Mouse (Mus musculus) intestine, embryonic 15.5 days (tissue): ENCODE data around the gene Cflar. TPM values are rescaled to one million over a fixed set of nuclear protein-coding genes. Genes with fewer than 3 reads are reported as not detected.
"Not testable (repeated sequence)": the region's sequence is repeated elsewhere in the genome, so short reads cannot be mapped to it uniquely, and the experiment has no call there.

Experiments used
- ATAC-seq: fragments of 200-750 bp; cut with Nextera tagmentation; 2 replicates; pipeline ENCODE4 v1.8.0; 2017; ENCODE audit warnings: moderate TSS enrichment, moderate library complexity
- H3K27ac ChIP-seq: fragments of 300-500 bp; sonication (generic); 2 replicates; pipeline ENCODE4 v1.5.1; 2015; ENCODE audit warnings: mild to moderate bottlenecking, inconsistent platforms
- H3K27me3 ChIP-seq: fragments of 300-500 bp; sonication (generic); replicated peaks from 2 replicates; pipeline ENCODE4 v1.6.1; 2015; ENCODE audit warnings: inconsistent platforms
- H3K36me3 ChIP-seq: fragments of 300-500 bp; sonication (generic); 2 replicates; pipeline ENCODE4 v1.6.1; 2015; ENCODE audit warnings: inconsistent platforms
- H3K4me1 ChIP-seq: fragments of 300-500 bp; sonication (generic); replicated peaks from 2 replicates; pipeline ENCODE4 v1.6.1; 2015; ENCODE audit warnings: inconsistent platforms
- H3K4me2 ChIP-seq: fragments of 300-500 bp; sonication (generic); replicated peaks from 2 replicates; pipeline ENCODE4 v1.6.1; 2015; ENCODE audit warnings: mild to moderate bottlenecking, inconsistent platforms
- H3K4me3 ChIP-seq: fragments of 300-500 bp; sonication (generic); replicated peaks from 2 replicates; pipeline ENCODE4 v1.5.1; 2015; ENCODE audit warnings: inconsistent platforms
- H3K9ac ChIP-seq: fragments of 300-500 bp; sonication (generic); 2 replicates; pipeline ENCODE4 v1.6.1; 2015; ENCODE audit warnings: inconsistent platforms
- H3K9me3 ChIP-seq: fragments of 300-500 bp; sonication (generic); 2 replicates; pipeline ENCODE4 v1.6.1; 2016; ENCODE audit warnings: inconsistent platforms
- WGBS: fragments of 180-500 bp; shearing (Covaris S2); methylation state at CpG from one replicate; pipeline ENCODE4 v1.1.7; 2015; 5-methylcytosine and 5-hydroxymethylcytosine counted together
- polyA plus RNA-seq: library from polyadenylated mRNA; unstranded; fragments of >200 nt; fragmentation: Nextera tagmentation; extraction: Ambion mirVana; gene quantifications from 2 replicates; pipeline ENCODE4 v1.2.1, GENCODE M21; 2015

Cflar gene
- polyA plus RNA-seq, 1 experiment from 2014 or later = 29.2 TPM

DNA sequence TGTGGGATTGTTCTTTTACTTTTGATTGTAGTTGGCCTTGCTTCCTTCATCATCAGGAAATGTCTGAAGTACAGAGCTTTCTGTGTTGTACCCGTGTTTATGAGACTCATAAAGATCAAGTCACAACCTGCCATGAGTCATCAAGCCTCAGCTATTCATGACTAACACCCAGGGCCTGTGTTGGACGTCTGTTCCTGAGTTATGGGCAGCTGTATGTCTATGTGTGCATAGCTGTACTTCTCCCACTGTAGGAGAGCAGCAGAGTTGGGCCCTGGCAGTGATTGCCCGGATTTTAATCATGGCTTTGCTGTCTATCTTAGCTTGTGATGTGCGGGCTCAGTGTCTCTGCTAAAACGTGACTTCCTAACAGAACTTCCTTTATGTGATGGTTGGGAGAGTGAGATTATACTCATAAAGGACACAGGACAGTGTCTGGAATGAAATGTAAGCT, 31.3 kb downstream of the Cflar start:
- peak; percentile 87 for ATAC-seq
- Histone ChIP-seq H3K36me3 (peaks cover 48% of the 10 kb centered on the region), H3K9ac (no peak overlapping the region), H3K27me3 (no peaks in the 10 kb centered on the region), H3K9me3 (no peaks in the 10 kb centered on the region), H3K4me3 (no peak overlapping the region), H3K27ac (peak overlapping the region; percentile 51; the same call in 1 of the 2 replicates), H3K4me1 (no peaks in the 10 kb centered on the region), H3K4me2 (no peak overlapping the region)
- WGBS = 63% methylated on average over 5 of the region's 5 CpGs

DNA sequence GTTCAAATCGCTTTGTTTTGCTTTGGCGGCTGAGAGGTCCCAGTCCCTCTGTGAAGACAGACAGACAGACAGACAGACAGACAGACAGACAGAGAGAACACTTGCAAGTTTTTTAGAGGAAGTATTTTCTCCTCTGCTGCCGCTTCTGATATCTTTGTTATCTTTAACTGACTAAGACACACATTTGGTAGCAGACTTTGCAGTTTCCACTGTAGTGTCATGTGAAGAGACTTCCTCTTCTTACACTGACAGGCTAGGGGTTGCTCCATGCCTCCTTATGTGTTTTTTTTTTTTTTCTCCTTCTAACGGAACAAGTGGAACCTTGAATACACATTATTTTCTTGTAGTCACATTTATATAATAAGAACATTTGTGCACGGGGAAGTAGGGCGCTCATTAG, 31.9 kb downstream of the Cflar start:
- Histone ChIP-seq H3K36me3 (peaks cover 49% of the 10 kb centered on the region), H3K9ac (no peak overlapping the region), H3K4me1 (no peaks in the 10 kb centered on the region), H3K9me3 (no peaks in the 10 kb centered on the region), H3K27ac (no peak overlapping the region), H3K4me3 (no peak overlapping the region), H3K27me3 (no peaks in the 10 kb centered on the region), H3K4me2 (no peak overlapping the region)
- WGBS = 77% methylated on average over 6 of the region's 6 CpGs
- ATAC-seq = no peak

DNA sequence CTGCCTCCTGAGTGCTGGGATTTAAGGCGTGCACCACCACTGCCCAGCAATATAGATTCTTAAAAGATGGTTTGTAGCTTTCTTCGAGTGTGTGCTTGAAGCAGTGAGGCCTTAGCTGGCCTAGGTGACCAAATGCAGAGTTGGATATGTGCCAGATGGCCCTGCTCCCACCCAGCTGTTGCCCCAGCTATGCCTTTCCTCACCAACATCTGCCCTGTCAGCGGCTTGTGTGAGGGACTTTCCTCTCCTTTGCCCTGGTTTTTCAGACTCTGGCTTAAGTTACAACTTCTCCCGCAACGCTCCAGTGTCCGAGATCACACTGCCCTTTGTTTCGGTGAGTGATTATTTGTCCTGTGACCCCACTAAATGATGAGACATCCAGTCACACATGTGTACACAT, 33.3 kb downstream of the Cflar start:
- H3K4me2 ChIP-seq = no peak overlapping the region
- H3K27ac ChIP-seq = no peak overlapping the region
- H3K36me3 ChIP-seq = peaks cover 50% of the 10 kb centered on the region
- H3K4me1 ChIP-seq = no peaks in the 10 kb centered on the region
- ATAC-seq = no peak
- H3K9ac ChIP-seq = no peak overlapping the region
- WGBS = 84% methylated on average over 7 of the region's 7 CpGs
- H3K4me3 ChIP-seq = no peak overlapping the region
- H3K9me3 ChIP-seq = no peaks in the 10 kb centered on the region
- H3K27me3 ChIP-seq = no peaks in the 10 kb centered on the region

DNA sequence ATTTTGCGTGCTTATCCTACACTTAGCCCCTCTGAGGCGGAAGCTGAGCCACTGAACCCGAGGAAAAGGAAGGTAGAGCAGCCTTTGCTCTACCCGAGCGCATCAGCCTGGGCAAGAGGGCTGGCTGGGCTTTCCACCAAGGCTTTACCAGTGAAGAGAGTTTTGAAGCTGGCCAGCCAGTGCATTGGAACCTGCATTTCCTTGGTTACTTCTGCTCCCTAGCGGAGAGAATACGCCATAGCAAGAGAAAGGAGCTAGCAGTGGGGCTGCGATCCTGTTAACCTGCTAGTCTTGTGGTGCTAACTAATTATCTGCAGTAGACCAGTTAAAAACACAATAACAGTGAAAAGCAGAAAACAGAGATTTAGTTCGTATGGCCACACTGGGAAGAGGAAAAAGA, 35.6 kb downstream of the Cflar start:
- Histone ChIP-seq H3K27me3 (no peaks in the 10 kb centered on the region), H3K27ac (no peak overlapping the region), H3K4me1 (no peaks in the 10 kb centered on the region), H3K4me2 (no peak overlapping the region), H3K9me3 (no peaks in the 10 kb centered on the region), H3K36me3 (peaks cover 37% of the 10 kb centered on the region), H3K4me3 (no peak overlapping the region), H3K9ac (no peak overlapping the region)
- ATAC-seq = no peak
- 80% methylated on average over 9 of the region's 9 CpGs for WGBS

DNA sequence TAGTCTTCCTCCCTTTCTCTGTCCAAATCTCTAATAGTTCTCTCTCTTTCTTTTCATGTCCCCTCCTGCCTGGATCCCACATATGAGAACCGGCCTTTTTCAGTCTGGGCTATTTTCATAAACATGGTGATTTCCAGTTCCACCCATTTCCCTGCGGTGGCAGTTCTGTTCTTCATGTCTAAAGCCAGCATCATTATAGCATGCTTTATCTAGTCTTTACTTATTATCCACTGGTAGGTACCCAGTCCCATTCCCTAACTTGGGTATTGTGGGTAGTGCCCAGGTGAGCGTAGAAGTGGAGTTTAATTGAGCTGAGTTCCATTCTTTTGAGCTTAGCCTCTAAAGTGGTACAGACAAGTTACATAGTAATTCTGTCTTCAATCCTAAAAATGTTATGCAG, 48.1 kb downstream of the Cflar start:
- H3K4me1 ChIP-seq = no peaks in the 10 kb centered on the region
- no peak for ATAC-seq
- no peaks in the 10 kb centered on the region for H3K27me3 ChIP-seq
- H3K27ac ChIP-seq = no peak overlapping the region
- H3K36me3 ChIP-seq = peaks cover 9% of the 10 kb centered on the region; the same call in 1 of the 2 replicates
- 93% methylated on average over 3 of the region's 3 CpGs for WGBS
- no peak overlapping the region for H3K4me2 ChIP-seq
- H3K9ac ChIP-seq = no peak overlapping the region
- no peak overlapping the region for H3K4me3 ChIP-seq
- H3K9me3 ChIP-seq = no peaks in the 10 kb centered on the region

DNA sequence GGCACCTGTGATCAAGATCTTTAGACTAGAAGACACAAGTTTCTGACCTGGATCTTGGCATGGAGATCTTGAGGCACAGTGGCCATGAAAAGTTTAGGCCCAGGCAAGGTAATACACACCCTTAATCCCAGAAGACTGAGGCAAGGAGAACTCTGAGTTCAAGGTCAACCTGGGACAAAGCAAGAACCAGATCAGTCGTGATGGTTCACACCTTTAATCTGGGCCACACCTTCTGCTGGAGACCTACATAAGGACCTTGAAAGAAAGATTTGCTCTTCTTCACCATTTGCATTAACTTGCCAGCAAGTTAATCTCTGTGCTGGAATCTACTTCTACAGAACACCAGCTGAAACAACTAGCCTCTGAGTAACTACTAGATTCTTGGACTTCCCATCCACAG, 49.3 kb downstream of the Cflar start:
- Histone ChIP-seq H3K4me3 (no peak overlapping the region), H3K27ac (no peak overlapping the region), H3K9ac (no peak overlapping the region), H3K27me3 (no peaks in the 10 kb centered on the region), H3K9me3 (no peaks in the 10 kb centered on the region), H3K4me1 (no peaks in the 10 kb centered on the region), H3K36me3 (0 out of 2 replicates have a peak, but pooled peaks cover 2% of the 10 kb centered on the region), H3K4me2 (no peak overlapping the region)
- ATAC-seq = no peak
- 70% methylated on average over 1 of the region's 1 CpGs for WGBS

DNA sequence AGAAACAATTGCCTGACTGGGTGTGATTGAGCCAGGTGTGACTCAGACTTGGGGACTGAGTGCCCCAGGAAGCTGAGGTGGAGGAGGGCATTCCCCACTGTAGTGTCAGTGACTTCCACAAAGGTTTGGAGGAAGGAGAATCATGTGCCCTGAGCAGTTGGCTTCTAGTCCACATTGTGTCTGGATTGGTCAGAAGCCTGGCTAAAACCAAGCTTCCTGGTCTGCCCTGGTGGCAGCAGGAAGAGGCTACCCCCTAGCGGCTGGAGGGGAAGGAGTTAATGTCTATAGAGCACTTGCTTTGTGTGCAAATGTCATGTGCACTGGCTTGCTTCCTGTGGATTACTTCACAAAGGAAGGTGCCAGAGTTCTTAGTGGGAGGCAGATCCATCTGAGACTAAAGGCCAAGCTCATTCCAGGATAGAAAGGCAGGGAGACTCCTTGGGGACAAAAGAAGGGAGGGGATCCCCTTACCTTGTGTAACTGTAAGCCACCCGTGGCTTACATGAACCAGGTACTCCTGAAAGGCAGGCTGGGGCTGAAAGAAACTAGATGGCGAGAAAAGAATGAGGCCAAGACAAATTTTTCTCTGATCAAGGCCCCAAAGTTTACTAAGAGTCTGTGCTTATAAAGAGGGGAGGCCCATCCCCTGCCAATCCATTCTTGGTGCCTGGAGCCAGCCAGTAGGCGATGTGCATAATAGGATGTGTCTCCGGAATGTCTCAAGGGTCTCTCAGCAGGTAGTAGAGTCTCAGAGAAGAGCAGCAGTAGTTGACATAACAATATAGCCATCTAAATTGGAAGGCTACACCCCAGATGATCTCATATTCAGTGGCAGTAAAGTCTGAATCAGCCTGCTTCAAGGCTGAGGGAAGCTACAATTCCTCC, 50.3 kb downstream of the Cflar start:
- 82% methylated on average over 5 of the region's 5 CpGs for WGBS
- ATAC-seq = 0 out of 2 replicates have a peak, but pooled peaks have one; percentile 47

DNA sequence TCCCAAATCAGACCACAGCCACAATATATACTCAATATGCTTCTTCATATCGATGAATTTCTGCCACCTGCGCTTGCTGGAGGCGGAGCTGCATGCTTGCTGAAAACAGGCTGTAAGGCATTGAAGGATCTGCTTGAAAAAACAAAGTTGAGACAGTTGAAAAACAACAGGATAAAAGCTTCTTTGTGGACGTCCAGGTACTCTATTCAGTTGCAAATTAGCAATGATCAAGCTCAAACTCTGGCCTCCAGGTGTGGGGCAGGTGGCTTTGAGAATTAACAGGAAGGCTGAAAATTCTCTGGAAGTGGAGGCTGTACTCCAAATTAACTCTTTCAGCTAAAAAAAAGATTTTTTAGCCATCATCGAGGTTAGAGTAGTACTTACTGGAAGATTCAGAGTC, 51.3 kb downstream of the Cflar start:
- no peak overlapping the region for H3K4me2 ChIP-seq
- WGBS = 83% methylated on average over 5 of the region's 5 CpGs
- no peaks in the 10 kb centered on the region for H3K9me3 ChIP-seq
- no peak overlapping the region for H3K9ac ChIP-seq
- no peak for ATAC-seq
- no peak overlapping the region for H3K4me3 ChIP-seq
- no peaks in the 10 kb centered on the region for H3K4me1 ChIP-seq
- H3K36me3 ChIP-seq = no peaks in the 10 kb centered on the region
- no peak overlapping the region for H3K27ac ChIP-seq
- no peaks in the 10 kb centered on the region for H3K27me3 ChIP-seq

More for the DNA sequence above, 50.3 kb downstream of the Cflar start:
- H3K9me3 ChIP-seq, H3K27me3 ChIP-seq, H3K27ac ChIP-seq, H3K4me3 ChIP-seq, H3K4me1 ChIP-seq, H3K36me3 ChIP-seq, H3K4me2 ChIP-seq, H3K9ac ChIP-seq: not testable (repeated sequence)

DNA sequence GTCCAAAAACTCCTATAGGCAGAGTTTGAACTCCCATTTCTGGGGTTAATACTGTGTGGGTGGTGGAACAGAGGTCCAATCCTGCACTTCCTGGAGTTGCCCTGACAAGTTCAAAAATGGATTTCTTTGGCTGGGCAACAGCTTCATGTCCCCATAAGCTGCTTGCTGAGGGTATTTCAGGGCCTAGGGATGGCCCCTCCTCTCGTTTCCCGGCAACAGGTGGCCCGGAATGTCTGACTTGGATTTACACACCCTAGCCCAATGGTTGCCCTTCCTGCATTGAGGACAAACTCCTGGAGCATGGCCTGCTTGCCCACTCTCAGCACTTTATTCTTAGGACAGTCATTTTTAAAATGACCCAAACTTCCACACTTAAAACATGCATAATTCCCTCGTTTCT, 55.1 kb downstream of the Cflar start:
- H3K4me3 ChIP-seq, H3K4me2 ChIP-seq, H3K27ac ChIP-seq, H3K9me3 ChIP-seq, ATAC-seq, H3K27me3 ChIP-seq, H3K4me1 ChIP-seq, H3K9ac ChIP-seq, H3K36me3 ChIP-seq: not testable (repeated sequence)
- WGBS = 67% methylated on average over 4 of the region's 4 CpGs

DNA sequence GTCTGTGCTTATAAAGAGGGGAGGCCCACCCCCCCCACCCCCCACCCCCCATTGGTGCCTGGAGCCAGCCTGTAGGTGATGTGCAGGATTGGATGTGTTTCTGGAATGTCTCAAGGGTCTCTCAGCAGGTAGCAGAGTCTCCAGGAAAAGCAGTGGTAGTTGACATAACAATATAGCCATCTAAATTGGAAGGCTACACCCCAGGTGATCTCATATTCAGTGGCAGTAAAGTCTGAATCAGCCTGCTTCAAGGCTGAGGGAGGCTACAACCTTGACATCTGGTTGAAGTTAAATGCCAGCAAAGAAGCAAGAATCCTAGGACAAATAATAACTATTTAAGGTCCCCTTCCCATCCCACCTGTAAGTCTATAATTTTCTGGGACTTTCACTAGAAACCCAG, 57.8 kb downstream of the Cflar start:
- no peaks in the 10 kb centered on the region for H3K9me3 ChIP-seq
- no peaks in the 10 kb centered on the region for H3K4me1 ChIP-seq
- no peak for ATAC-seq

DNA sequence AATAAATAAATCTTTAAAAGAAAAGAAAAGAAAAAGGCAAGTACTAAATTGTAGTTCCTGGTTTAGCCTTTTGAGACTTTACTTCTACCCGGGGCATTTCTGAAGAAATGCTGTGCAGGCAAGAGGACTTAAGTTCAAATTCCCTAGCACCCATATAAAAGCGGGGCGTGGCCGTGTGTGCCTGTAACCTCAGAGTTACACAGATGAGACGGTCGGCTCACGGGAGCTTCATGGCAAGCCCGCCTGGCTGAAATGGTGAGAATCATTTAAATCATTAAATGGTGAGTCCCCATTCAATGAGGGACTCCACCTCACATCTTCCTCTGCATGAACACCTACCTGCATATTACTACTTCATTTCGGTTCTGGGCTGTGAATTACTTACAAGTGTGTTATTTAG, 58.4 kb downstream of the Cflar start:
- Histone ChIP-seq H3K36me3 (no peaks in the 10 kb centered on the region), H3K9ac (no peak overlapping the region), H3K27ac (no peak overlapping the region), H3K9me3 (no peaks in the 10 kb centered on the region), H3K27me3 (no peaks in the 10 kb centered on the region), H3K4me2 (0 out of 2 replicates have a peak overlapping the region, but pooled peaks have one; percentile 17), H3K4me1 (no peaks in the 10 kb centered on the region), H3K4me3 (no peak overlapping the region)
- WGBS = 53% methylated on average over 9 of the region's 9 CpGs
- 0 out of 2 replicates have a peak, but pooled peaks have one; percentile 36 for ATAC-seq

More for the DNA sequence above, 57.8 kb downstream of the Cflar start:
- Histone ChIP-seq H3K27me3 (no peaks in the 10 kb centered on the region), H3K4me2 (no peak overlapping the region), H3K9ac (no peak overlapping the region), H3K27ac (no peak overlapping the region), H3K4me3 (no peak overlapping the region), H3K36me3 (no peaks in the 10 kb centered on the region)

DNA sequence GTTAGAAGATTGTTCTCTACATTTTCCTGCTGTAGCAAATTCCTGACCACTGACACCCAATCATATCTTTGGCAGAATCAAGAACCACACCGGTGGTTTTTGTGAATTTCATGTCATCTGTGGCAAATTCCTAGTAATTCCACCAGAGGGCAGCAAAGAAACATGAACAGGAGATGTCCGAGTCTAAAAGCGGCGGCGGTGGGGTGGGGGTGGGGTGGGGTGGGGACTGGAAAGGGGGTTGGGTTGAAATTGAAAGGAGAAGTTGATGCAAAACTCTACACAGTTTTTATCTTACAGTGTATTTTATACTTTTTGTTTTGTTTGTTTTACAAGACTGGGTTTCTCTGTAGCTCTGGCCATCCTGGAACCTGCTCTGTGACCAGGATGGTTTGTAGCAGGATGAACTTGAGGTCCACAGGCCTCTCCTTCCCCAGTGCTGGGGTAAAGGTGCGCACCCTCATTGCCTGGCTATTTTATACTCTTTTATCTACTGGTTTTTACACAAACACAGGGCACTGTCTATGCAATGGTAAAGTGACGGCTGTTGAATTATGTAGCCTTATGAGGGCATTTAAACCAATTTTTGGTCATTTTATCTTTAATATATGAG, 58.9 kb downstream of the Cflar start:
- Histone ChIP-seq H3K36me3 (no peaks in the 10 kb centered on the region), H3K4me3 (no peak overlapping the region), H3K27ac (no peak overlapping the region), H3K9ac (no peak overlapping the region), H3K27me3 (no peaks in the 10 kb centered on the region), H3K4me2 (0 out of 2 replicates have a peak overlapping the region, but pooled peaks have one; percentile 17), H3K4me1 (no peaks in the 10 kb centered on the region), H3K9me3 (no peaks in the 10 kb centered on the region)
- no peak for ATAC-seq
- WGBS = 25% methylated on average over 7 of the region's 7 CpGs
